Comparison of ENCODE assay signal across 25 mouse cellular contexts in genomic region chr1:136268224-136268623, GRCm38 (mm10). TPM values are rescaled to one million over a fixed set of nuclear protein-coding genes. Genes with fewer than 3 reads are reported as not detected.
DNase-seq lines count a peak whose midpoint lies in the region; ATAC-seq and TF ChIP-seq lines count a peak whose summit lies in the region.
"Had no signal": no experiment of that assay in that cellular context is flagged by ENCODE, and none has a peak within 500 bp of the region (broad histone marks: within the 10 kb centered on the region; RNA-seq: fewer than 3 reads in every experiment).

No protein-coding gene starts in this region.

- no peak overlapping the region for H3K4me2 ChIP-seq in hindbrain, postnatal 0 days (ENCODE audit: low read depth, low read length)
- no peak overlapping the region for H3K4me2 ChIP-seq in hindbrain, embryonic 12.5 days (replicated peaks)
- H3K4me2 ChIP-seq in lung, postnatal 0 days (replicated peaks; ENCODE audit: low read depth, low read length) = no peak overlapping the region
- H3K4me2 ChIP-seq in midbrain, postnatal 0 days (ENCODE audit: low read depth, low read length, poor library complexity, severe bottlenecking) = no peak overlapping the region
- H3K4me2 ChIP-seq in midbrain, embryonic 13.5 days (replicated peaks) = no peak overlapping the region
- H3K4me2 ChIP-seq: forebrain, embryonic 15.5 days; hindbrain, embryonic 14.5 days had no signal

- peak; percentile 17 for DNase-seq in hindbrain, postnatal 0 days (ENCODE audit: low spot score)
- DNase-seq in lung, postnatal 0 days (ENCODE audit: low spot score) = peak; percentile 17
- DNase-seq in lung, adult 18-20 months = no peak
- DNase-seq in midbrain, postnatal 0 days (ENCODE audit: low spot score) = peak; percentile 21
- DNase-seq: adrenal gland, postnatal 14 days; cerebellum, adult 18-20 months; cerebellum, adult 9-11 months; cerebellum, postnatal 36 days; gastrocnemius, postnatal 10 days; heart, adult 18-20 months; heart, postnatal 10 days; heart, postnatal 4 days had no signal

- H3K36me3 ChIP-seq in hindbrain, postnatal 0 days (ENCODE audit: insufficient read depth, low read length) = peaks cover 38% of the 10 kb centered on the region
- peaks cover 37% of the 10 kb centered on the region for H3K36me3 ChIP-seq in hindbrain, embryonic 12.5 days
- H3K36me3 ChIP-seq in lung, postnatal 0 days (ENCODE audit: insufficient read depth, low read length) = peaks cover 15% of the 10 kb centered on the region; the same call in 1 of the 2 replicates
- peaks cover 35% of the 10 kb centered on the region for H3K36me3 ChIP-seq in midbrain, postnatal 0 days (ENCODE audit: insufficient read depth, low read length)
- peaks cover 47% of the 10 kb centered on the region for H3K36me3 ChIP-seq in midbrain, embryonic 13.5 days

- whole genome bisulfite sequencing in hindbrain, postnatal 0 days = 51% methylated on average over 7 of the region's 7 CpGs
- 79% methylated on average over 7 of the region's 7 CpGs for WGBS in hindbrain, embryonic 12.5 days
- WGBS in lung, postnatal 0 days = 46% methylated on average over 7 of the region's 7 CpGs
- 23% methylated on average over 7 of the region's 7 CpGs for WGBS in midbrain, postnatal 0 days
- WGBS in midbrain, embryonic 13.5 days = 42% methylated on average over 7 of the region's 7 CpGs

- H3K9ac ChIP-seq in hindbrain, postnatal 0 days (replicated peaks; ENCODE audit: low read length) = no peak overlapping the region
- H3K9ac ChIP-seq in hindbrain, embryonic 12.5 days = no peak overlapping the region
- no peak overlapping the region for H3K9ac ChIP-seq in lung, postnatal 0 days (replicated peaks; ENCODE audit: low read depth)
- H3K9ac ChIP-seq in midbrain, postnatal 0 days (replicated peaks; ENCODE audit: low read length, poor library complexity, severe bottlenecking) = no peak overlapping the region
- no peak overlapping the region for H3K9ac ChIP-seq in midbrain, embryonic 13.5 days (replicated peaks)
- H3K9ac ChIP-seq: forebrain, embryonic 15.5 days; hindbrain, embryonic 14.5 days had no signal

- no peak overlapping the region for H3K4me3 ChIP-seq in hindbrain, postnatal 0 days (ENCODE audit: low read length)
- no peak overlapping the region for H3K4me3 ChIP-seq in hindbrain, embryonic 12.5 days
- H3K4me3 ChIP-seq in lung, postnatal 0 days (ENCODE audit: low read depth, low read length) = no peak overlapping the region
- no peak overlapping the region for H3K4me3 ChIP-seq in midbrain, postnatal 0 days (ENCODE audit: low read depth, low read length)
- H3K4me3 ChIP-seq in midbrain, embryonic 13.5 days (replicated peaks) = no peak overlapping the region
- H3K4me3 ChIP-seq: embryonic facial prominence, embryonic 10.5 days; forebrain, embryonic 15.5 days; heart, embryonic 10.5 days had no signal

- no peak overlapping the region for H3K27ac ChIP-seq in hindbrain, postnatal 0 days
- no peak overlapping the region for H3K27ac ChIP-seq in hindbrain, embryonic 12.5 days
- no peak overlapping the region for H3K27ac ChIP-seq in lung, postnatal 0 days (ENCODE audit: low read length)
- H3K27ac ChIP-seq in midbrain, postnatal 0 days (ENCODE audit: low read depth, low read length) = no peak overlapping the region
- H3K27ac ChIP-seq in midbrain, embryonic 13.5 days = no peak overlapping the region
- H3K27ac ChIP-seq: embryonic facial prominence, embryonic 10.5 days; forebrain, embryonic 15.5 days; heart, embryonic 10.5 days; hindbrain, embryonic 14.5 days had no signal

- TF ChIP-seq EP300 in lung, postnatal 0 days (IDR thresholded peaks at IDR 0.05) = no peak

- no peaks in the 10 kb centered on the region for H3K9me3 ChIP-seq in hindbrain, postnatal 0 days (ENCODE audit: low read length)
- H3K9me3 ChIP-seq in hindbrain, embryonic 12.5 days (replicated peaks) = no peaks in the 10 kb centered on the region
- no peaks in the 10 kb centered on the region for H3K9me3 ChIP-seq in lung, postnatal 0 days (ENCODE audit: low read length)
- no peaks in the 10 kb centered on the region for H3K9me3 ChIP-seq in midbrain, postnatal 0 days (ENCODE audit: low read length)
- no peaks in the 10 kb centered on the region for H3K9me3 ChIP-seq in midbrain, embryonic 13.5 days
- H3K9me3 ChIP-seq: embryonic facial prominence, embryonic 10.5 days; forebrain, embryonic 15.5 days; heart, embryonic 10.5 days had no signal

- ATAC-seq in hindbrain, postnatal 0 days = peak; percentile 71
- ATAC-seq in hindbrain, embryonic 12.5 days (ENCODE audit: low FRiP score) = no peak
- ATAC-seq in lung, postnatal 0 days = peak; percentile 66
- no peak for ATAC-seq in midbrain, postnatal 0 days (ENCODE audit: low FRiP score)
- ATAC-seq in midbrain, embryonic 13.5 days = no peak
- ATAC-seq: activated CD4-positive, CD25-positive, alpha-beta regulatory T cell, adult 4 months; forebrain, embryonic 15.5 days; Patski had no signal

- no peaks in the 10 kb centered on the region for H3K4me1 ChIP-seq in hindbrain, postnatal 0 days (ENCODE audit: insufficient read depth, low read length)
- H3K4me1 ChIP-seq in hindbrain, embryonic 12.5 days = no peaks in the 10 kb centered on the region
- H3K4me1 ChIP-seq in lung, postnatal 0 days (ENCODE audit: insufficient read depth, low read depth, low read length) = no peaks in the 10 kb centered on the region
- H3K4me1 ChIP-seq in midbrain, postnatal 0 days (ENCODE audit: insufficient read depth, low read length) = no peaks in the 10 kb centered on the region
- no peaks in the 10 kb centered on the region; the same call in 1 of the 2 replicates for H3K4me1 ChIP-seq in midbrain, embryonic 13.5 days (replicated peaks)
- H3K4me1 ChIP-seq: embryonic facial prominence, embryonic 10.5 days; forebrain, embryonic 15.5 days had no signal

- TF ChIP-seq CTCF in hindbrain, postnatal 0 days (IDR thresholded peaks at IDR 0.05; ENCODE audit: low read depth) = no peak
- no peak for TF ChIP-seq CTCF in lung, postnatal 0 days (IDR thresholded peaks at IDR 0.05)
- no peak for TF ChIP-seq CTCF in midbrain, postnatal 0 days (IDR thresholded peaks at IDR 0.05)

- H3K27me3 ChIP-seq in hindbrain, postnatal 0 days (ENCODE audit: insufficient read depth, low read length) = no peaks in the 10 kb centered on the region
- no peaks in the 10 kb centered on the region for H3K27me3 ChIP-seq in hindbrain, embryonic 12.5 days
- no peaks in the 10 kb centered on the region for H3K27me3 ChIP-seq in lung, postnatal 0 days (replicated peaks; ENCODE audit: insufficient read depth, low read length)
- H3K27me3 ChIP-seq in midbrain, postnatal 0 days (ENCODE audit: insufficient read depth, low read length) = no peaks in the 10 kb centered on the region
- peaks cover 31% of the 10 kb centered on the region for H3K27me3 ChIP-seq in midbrain, embryonic 13.5 days
- H3K27me3 ChIP-seq: CH12.LX; forebrain, embryonic 15.5 days; Patski had no signal

RNA-seq across cellular contexts. Expression of gene Gpr25, which starts 7.6 kb away (rescaled TPM):
- 6.0 and 6.2 TPM in 2 replicates for total RNA-seq in hindbrain, postnatal 0 days (2014; rRNA removed)
- 0.78 and 1.3 TPM in 2 replicates for polyA plus RNA-seq in hindbrain, postnatal 0 days (2015; fragmentation: Nextera tagmentation; extraction: Ambion mirVana)
- not detected in 2 replicates for polyA plus RNA-seq in hindbrain, embryonic 12.5 days (2016; fragmentation: Nextera tagmentation; extraction: Ambion mirVana)
- polyA plus RNA-seq in lung, postnatal 0 days (2015; fragmentation: Nextera tagmentation; extraction: Ambion mirVana) = not detected in 2 replicates
- total RNA-seq in midbrain, postnatal 0 days (2014; rRNA removed) = 1.3 and 2.8 TPM in 2 replicates
- polyA plus RNA-seq in midbrain, postnatal 0 days (2015; fragmentation: Nextera tagmentation; extraction: Ambion mirVana) = 1.7 and 2.1 TPM in 2 replicates
- 0.24 TPM in 1 of 2 replicates, not detected in the other for polyA plus RNA-seq in midbrain, embryonic 13.5 days (2015; fragmentation: Nextera tagmentation; extraction: Ambion mirVana)
- total RNA-seq: adrenal gland, adult 18-20 months; adrenal gland, postnatal 14 days; CH12.LX; gastrocnemius, postnatal 10 days; gastrocnemius, postnatal 4 days; heart, adult 18-20 months; heart, postnatal 10 days; heart, postnatal 4 days had no signal
- polyA plus RNA-seq: activated CD4-positive, CD25-positive, alpha-beta regulatory T cell, adult 4 months; embryonic facial prominence, embryonic 10.5 days; embryonic facial prominence, embryonic 14.5 days; heart, embryonic 10.5 days; heart, embryonic 14.5 days; Patski had no signal

RNA-seq across cellular contexts. Expression of gene Inava, which starts 34.2 kb away (rescaled TPM):
- total RNA-seq in hindbrain, postnatal 0 days (2014; rRNA removed) = 4.5 and 11.3 TPM in 2 replicates
- polyA plus RNA-seq in hindbrain, postnatal 0 days (2015; fragmentation: Nextera tagmentation; extraction: Ambion mirVana) = 2.8 and 2.9 TPM in 2 replicates
- polyA plus RNA-seq in hindbrain, embryonic 12.5 days (2016; fragmentation: Nextera tagmentation; extraction: Ambion mirVana) = 13.2 and 13.8 TPM in 2 replicates
- 8.6 and 10.6 TPM in 2 replicates for polyA plus RNA-seq in lung, postnatal 0 days (2015; fragmentation: Nextera tagmentation; extraction: Ambion mirVana)
- total RNA-seq in midbrain, postnatal 0 days (2014; rRNA removed) = 4.1 and 5.2 TPM in 2 replicates
- polyA plus RNA-seq in midbrain, postnatal 0 days (2015; fragmentation: Nextera tagmentation; extraction: Ambion mirVana) = 1.4 and 2.2 TPM in 2 replicates
- 4.7 and 6.2 TPM in 2 replicates for polyA plus RNA-seq in midbrain, embryonic 13.5 days (2015; fragmentation: Nextera tagmentation; extraction: Ambion mirVana)
- total RNA-seq: adrenal gland, postnatal 14 days; heart, adult 18-20 months; heart, postnatal 4 days had no signal
- polyA plus RNA-seq: activated CD4-positive, CD25-positive, alpha-beta regulatory T cell, adult 4 months had no signal

RNA-seq across cellular contexts. Expression of gene Mroh3, which starts 55.6 kb away (rescaled TPM):
- 0.84 TPM in 1 of 2 replicates, not detected in the other for total RNA-seq in hindbrain, postnatal 0 days (2014; rRNA removed)
- 0.19 and 0.23 TPM in 2 replicates for polyA plus RNA-seq in hindbrain, postnatal 0 days (2015; fragmentation: Nextera tagmentation; extraction: Ambion mirVana)
- polyA plus RNA-seq in hindbrain, embryonic 12.5 days (2016; fragmentation: Nextera tagmentation; extraction: Ambion mirVana) = 0.34 TPM in 1 of 2 replicates, not detected in the other
- polyA plus RNA-seq in lung, postnatal 0 days (2015; fragmentation: Nextera tagmentation; extraction: Ambion mirVana) = 0.18 TPM in 1 of 2 replicates, not detected in the other
- total RNA-seq in midbrain, postnatal 0 days (2014; rRNA removed) = 0.27 TPM in 1 of 2 replicates, not detected in the other
- polyA plus RNA-seq in midbrain, postnatal 0 days (2015; fragmentation: Nextera tagmentation; extraction: Ambion mirVana) = not detected in 2 replicates
- polyA plus RNA-seq in midbrain, embryonic 13.5 days (2015; fragmentation: Nextera tagmentation; extraction: Ambion mirVana) = 0.17 and 0.22 TPM in 2 replicates
- total RNA-seq: adrenal gland, adult 18-20 months; adrenal gland, postnatal 14 days; CH12.LX; gastrocnemius, postnatal 10 days; gastrocnemius, postnatal 4 days; heart, adult 18-20 months; heart, postnatal 10 days; heart, postnatal 4 days had no signal
- polyA plus RNA-seq: activated CD4-positive, CD25-positive, alpha-beta regulatory T cell, adult 4 months; embryonic facial prominence, embryonic 14.5 days; forebrain, embryonic 15.5 days; heart, embryonic 14.5 days; hindbrain, embryonic 14.5 days had no signal

Comparison
In these comparisons a context has a peak if more than half of its experiments do, and no peak if none do; other contexts are left out.
1. ATAC-seq: peak in hindbrain, postnatal 0 days (single experiment) and lung, postnatal 0 days (single experiment); none in hindbrain, embryonic 12.5 days (single experiment), midbrain, postnatal 0 days (single experiment) and midbrain, embryonic 13.5 days (single experiment).
2. DNase-seq: peak in hindbrain, postnatal 0 days (single experiment), lung, postnatal 0 days (single experiment) and midbrain, postnatal 0 days (single experiment); none in lung, adult 18-20 months (0 of 2).